Comparison of ENCODE assay signal across 9 mouse cellular contexts in the genomic region with DNA sequence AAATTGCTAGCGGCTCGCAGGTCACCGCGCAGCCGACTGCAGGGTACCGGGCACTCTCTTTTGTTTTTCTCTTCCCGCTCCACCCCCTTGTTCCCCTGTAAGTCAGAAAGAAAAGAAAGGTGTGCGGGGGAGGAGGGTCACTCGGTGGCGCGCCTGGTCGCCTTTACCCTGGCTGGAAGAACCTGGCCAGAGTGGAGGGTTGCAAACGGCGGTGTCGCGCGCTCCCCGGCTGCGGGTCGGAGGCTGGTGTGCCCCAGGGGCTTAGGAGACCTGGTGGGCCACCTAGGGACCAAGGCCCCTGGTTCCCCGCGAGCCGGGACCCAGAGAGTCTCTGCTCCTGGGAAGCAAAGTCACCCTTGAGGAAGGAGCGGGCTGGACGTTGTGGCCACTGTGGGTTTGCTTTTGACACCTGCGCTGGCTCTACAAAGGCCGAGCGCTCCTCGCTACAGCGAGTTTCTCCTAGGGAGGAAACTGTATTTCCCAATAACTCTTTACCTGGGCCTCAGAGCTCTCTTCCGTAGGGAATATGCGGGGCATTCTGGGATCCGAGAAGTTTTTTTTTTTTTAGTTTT. TPM values are rescaled to one million over a fixed set of nuclear protein-coding genes. Genes with fewer than 3 reads are reported as not detected.
DNase-seq lines count a peak whose midpoint lies in the region; ATAC-seq and TF ChIP-seq lines count a peak whose summit lies in the region.
"Had no signal": no experiment of that assay in that cellular context is flagged by ENCODE, and none has a peak within 500 bp of the region (broad histone marks: within the 10 kb centered on the region; RNA-seq: fewer than 3 reads in every experiment).

No protein-coding gene starts in this region.

- peak overlapping the region; percentile 36 for H3K4me3 ChIP-seq in erythroblast, embryonic 14.5 days (replicated peaks)
- H3K4me3 ChIP-seq in limb, embryonic 15.5 days = 0 out of 2 replicates have a peak overlapping the region, but pooled peaks have one; percentile 4
- H3K4me3 ChIP-seq in hindbrain, postnatal 0 days (ENCODE audit: low read length) = no peak overlapping the region; the same call in 1 of the 2 replicates

- peaks cover 79% of the 10 kb centered on the region for H3K27me3 ChIP-seq in erythroblast, embryonic 14.5 days (ENCODE audit: control insufficient read depth)
- peaks cover 84% of the 10 kb centered on the region for H3K27me3 ChIP-seq in limb, embryonic 15.5 days
- peaks cover 61% of the 10 kb centered on the region for H3K27me3 ChIP-seq in hindbrain, postnatal 0 days (ENCODE audit: insufficient read depth, low read length)

- WGBS in limb, embryonic 15.5 days = under 1% methylated on average over 33 of the region's 33 CpGs
- WGBS in hindbrain, postnatal 0 days = 2% methylated on average over 33 of the region's 33 CpGs

- peak; percentile 20 for DNase-seq in thymus, postnatal 4 days
- DNase-seq in thymus, adult 18-20 months = no peak
- peak; percentile 69 for DNase-seq in yolk sac, embryonic 10.5 days (ENCODE audit: low spot score)
- DNase-seq in right cerebral cortex, adult 2 months (ENCODE audit: low spot score in 2 of 2) = no peak
- DNase-seq in hindbrain, postnatal 0 days (ENCODE audit: low spot score) = no peak
- DNase-seq: layer of hippocampus, postnatal 36 days had no signal

- H3K4me2 ChIP-seq in limb, embryonic 15.5 days = no peak overlapping the region
- H3K4me2 ChIP-seq in hindbrain, postnatal 0 days (ENCODE audit: low read depth, low read length) = no peak overlapping the region

- no peaks in the 10 kb centered on the region; the same call in 1 of the 2 replicates for H3K9me3 ChIP-seq in erythroblast, embryonic 14.5 days (ENCODE audit: control insufficient read depth, low read length)
- no peaks in the 10 kb centered on the region for H3K9me3 ChIP-seq in limb, embryonic 15.5 days
- H3K9me3 ChIP-seq in hindbrain, postnatal 0 days (ENCODE audit: low read length) = no peaks in the 10 kb centered on the region

- no peaks in the 10 kb centered on the region; the same call in 1 of the 2 replicates for H3K36me3 ChIP-seq in erythroblast, embryonic 14.5 days (ENCODE audit: control insufficient read depth)
- H3K36me3 ChIP-seq in limb, embryonic 15.5 days = no peaks in the 10 kb centered on the region
- H3K36me3 ChIP-seq in hindbrain, postnatal 0 days (ENCODE audit: insufficient read depth, low read length) = no peaks in the 10 kb centered on the region

- no peak for TF ChIP-seq CTCF in hindbrain, postnatal 0 days (IDR thresholded peaks at IDR 0.05; ENCODE audit: low read depth)

- no peak overlapping the region for H3K9ac ChIP-seq in limb, embryonic 15.5 days
- H3K9ac ChIP-seq in hindbrain, postnatal 0 days (replicated peaks; ENCODE audit: low read length) = no peak overlapping the region

- no peak overlapping the region for H3K27ac ChIP-seq in limb, embryonic 15.5 days
- no peak overlapping the region for H3K27ac ChIP-seq in hindbrain, postnatal 0 days

- no peaks in the 10 kb centered on the region for H3K4me1 ChIP-seq in erythroblast, embryonic 14.5 days (ENCODE audit: control insufficient read depth)
- peaks cover 41% of the 10 kb centered on the region for H3K4me1 ChIP-seq in limb, embryonic 15.5 days
- no peaks in the 10 kb centered on the region for H3K4me1 ChIP-seq in hindbrain, postnatal 0 days (ENCODE audit: insufficient read depth, low read length)

- ATAC-seq in erythroblast, adult 5-6 weeks (replicated peaks; ENCODE audit: low FRiP score, poor library complexity, severe bottlenecking) = no peak
- ATAC-seq in limb, embryonic 15.5 days (ENCODE audit: insufficient number of reproducible peaks, low FRiP score, low TSS enrichment, low read depth) = no peak
- no peak for ATAC-seq in hindbrain, postnatal 0 days

RNA-seq across cellular contexts. Expression of gene Hnf1b, which starts 3.4 kb away (rescaled TPM):
- polyA plus RNA-seq in erythroblast, embryonic 14.5 days (2012) = 0.03 TPM in 1 of 2 replicates, not detected in the other
- total RNA-seq in erythroblast, adult 5-6 weeks (2015; ENCODE audit: low replicate concordance) = not detected in 2 replicates
- total RNA-seq in erythroblast, adult 5-6 weeks (2017; ENCODE audit: low replicate concordance) = not detected in 2 replicates
- polyA plus RNA-seq in limb, embryonic 15.5 days (2015; fragmentation: Nextera tagmentation; extraction: Ambion mirVana) = 0.08 TPM in 1 of 2 replicates, not detected in the other
- total RNA-seq in hindbrain, postnatal 0 days (2014; rRNA removed) = not detected in 2 replicates
- 0.30 and 0.40 TPM in 2 replicates for polyA plus RNA-seq in hindbrain, postnatal 0 days (2015; fragmentation: Nextera tagmentation; extraction: Ambion mirVana)

Comparison
In these comparisons a context has a peak if more than half of its experiments do, and no peak if none do; other contexts are left out.
1. DNase-seq: peak in thymus, postnatal 4 days (single experiment) and yolk sac, embryonic 10.5 days (single experiment); none in thymus, adult 18-20 months (0 of 2), right cerebral cortex, adult 2 months (0 of 2) and hindbrain, postnatal 0 days (single experiment).